Mouse (Mus musculus): ENCODE results near the gene Frrs1. TPM values are rescaled to one million over a fixed set of nuclear protein-coding genes. Genes with fewer than 3 reads are reported as not detected.

The Frrs1 gene
- polyA plus RNA-seq, 1 experiment from 2014 or later, result 21.9 TPM

- H3K4me1 ChIP-seq (ENCODE audit: control insufficient read depth, insufficient read depth, low read length), result peaks cover 3% of the 10 kb centered on the region
- 85% methylated on average over 8 of the region's 8 CpGs for WGBS
- no peak overlapping the region for H3K4me3 ChIP-seq (ENCODE audit: low read length)
- H3K9ac ChIP-seq (ENCODE audit: low read length), result no peak overlapping the region
- no peak overlapping the region for H3K4me2 ChIP-seq (ENCODE audit: low read depth, low read length)
- ATAC-seq (replicated peaks; ENCODE audit: extremely low read depth, insufficient read depth, low FRiP score), result no peak
- H3K9me3 ChIP-seq (replicated peaks; ENCODE audit: control insufficient read depth, low read length), result no peaks in the 10 kb centered on the region
- no peak overlapping the region for H3K27ac ChIP-seq (ENCODE audit: low read length)
- H3K27me3 ChIP-seq (ENCODE audit: control insufficient read depth, insufficient read depth, low read length), result no peaks in the 10 kb centered on the region
- H3K36me3 ChIP-seq (ENCODE audit: control insufficient read depth, insufficient read depth), result peaks cover 7% of the 10 kb centered on the region; the same call in 1 of the 2 replicates
Observed at GRCm38 (mm10) chr3:116884941-116885340, 25.7 kb downstream of the Frrs1 start.

- Histone ChIP-seq H3K27ac (ENCODE audit: low read length) (no peak overlapping the region), H3K9ac (ENCODE audit: low read length) (no peak overlapping the region), H3K4me1 (ENCODE audit: control insufficient read depth, insufficient read depth, low read length) (no peaks in the 10 kb centered on the region), H3K27me3 (ENCODE audit: control insufficient read depth, insufficient read depth, low read length) (no peaks in the 10 kb centered on the region), H3K4me2 (ENCODE audit: low read depth, low read length) (no peak overlapping the region), H3K4me3 (ENCODE audit: low read length) (no peak overlapping the region), H3K9me3 (replicated peaks; ENCODE audit: control insufficient read depth, low read length) (no peaks in the 10 kb centered on the region), H3K36me3 (ENCODE audit: control insufficient read depth, insufficient read depth) (peaks cover 7% of the 10 kb centered on the region; the same call in 1 of the 2 replicates)
- 73% methylated on average over 7 of the region's 7 CpGs for WGBS
- no peak; the same call in 1 of the 2 replicates for ATAC-seq (replicated peaks; ENCODE audit: extremely low read depth, insufficient read depth, low FRiP score)
Observed at GRCm38 (mm10) chr3:116889358-116889757, 30.1 kb downstream of the Frrs1 start.

GRCm38 (mm10) chr3:116890576-116890975, 31.3 kb downstream of the Frrs1 start:
- Histone ChIP-seq H3K36me3 (ENCODE audit: control insufficient read depth, insufficient read depth) (peaks cover 2% of the 10 kb centered on the region; the same call in 1 of the 2 replicates), H3K9ac (ENCODE audit: low read length) (no peak overlapping the region), H3K4me2 (ENCODE audit: low read depth, low read length) (no peak overlapping the region), H3K27me3 (ENCODE audit: control insufficient read depth, insufficient read depth, low read length) (no peaks in the 10 kb centered on the region), H3K4me3 (ENCODE audit: low read length) (no peak overlapping the region), H3K27ac (ENCODE audit: low read length) (no peak overlapping the region), H3K4me1 (ENCODE audit: control insufficient read depth, insufficient read depth, low read length) (no peaks in the 10 kb centered on the region), H3K9me3 (replicated peaks; ENCODE audit: control insufficient read depth, low read length) (no peaks in the 10 kb centered on the region)
- no peak for ATAC-seq (replicated peaks; ENCODE audit: extremely low read depth, insufficient read depth, low FRiP score)
- 96% methylated on average over 4 of the region's 4 CpGs for WGBS

- ATAC-seq (replicated peaks; ENCODE audit: extremely low read depth, insufficient read depth, low FRiP score), result no peak
- Histone ChIP-seq H3K27me3 (ENCODE audit: control insufficient read depth, insufficient read depth, low read length) (no peaks in the 10 kb centered on the region), H3K4me3 (ENCODE audit: low read length) (no peak overlapping the region), H3K4me1 (ENCODE audit: control insufficient read depth, insufficient read depth, low read length) (no peaks in the 10 kb centered on the region), H3K36me3 (ENCODE audit: control insufficient read depth, insufficient read depth) (no peaks in the 10 kb centered on the region; the same call in 1 of the 2 replicates), H3K27ac (ENCODE audit: low read length) (no peak overlapping the region), H3K4me2 (ENCODE audit: low read depth, low read length) (no peak overlapping the region), H3K9me3 (replicated peaks; ENCODE audit: control insufficient read depth, low read length) (no peaks in the 10 kb centered on the region), H3K9ac (ENCODE audit: low read length) (no peak overlapping the region)
- WGBS, result 90% methylated on average over 17 of the region's 17 CpGs
Observed at GRCm38 (mm10) chr3:116891436-116892205, 32.4 kb downstream of the Frrs1 start.

GRCm38 (mm10) chr3:116892206-116892563, 32.9 kb downstream of the Frrs1 start:
- Histone ChIP-seq H3K27me3 (ENCODE audit: control insufficient read depth, insufficient read depth, low read length) (no peaks in the 10 kb centered on the region), H3K9ac (ENCODE audit: low read length) (no peak overlapping the region), H3K4me3 (ENCODE audit: low read length) (no peak overlapping the region), H3K36me3 (ENCODE audit: control insufficient read depth, insufficient read depth) (no peaks in the 10 kb centered on the region; the same call in 1 of the 2 replicates), H3K9me3 (replicated peaks; ENCODE audit: control insufficient read depth, low read length) (no peaks in the 10 kb centered on the region), H3K27ac (ENCODE audit: low read length) (no peak overlapping the region), H3K4me1 (ENCODE audit: control insufficient read depth, insufficient read depth, low read length) (no peaks in the 10 kb centered on the region), H3K4me2 (ENCODE audit: low read depth, low read length) (no peak overlapping the region)
- ATAC-seq (replicated peaks; ENCODE audit: extremely low read depth, insufficient read depth, low FRiP score), result no peak
- WGBS, result 94% methylated on average over 6 of the region's 6 CpGs

GRCm38 (mm10) chr3:116892872-116893271, 33.6 kb downstream of the Frrs1 start:
- 77% methylated on average over 9 of the region's 9 CpGs for WGBS
- no peak overlapping the region for H3K27ac ChIP-seq (ENCODE audit: low read length)
- H3K36me3 ChIP-seq (ENCODE audit: control insufficient read depth, insufficient read depth), result no peaks in the 10 kb centered on the region; the same call in 1 of the 2 replicates
- no peak for ATAC-seq (replicated peaks; ENCODE audit: extremely low read depth, insufficient read depth, low FRiP score)
- H3K4me2 ChIP-seq (ENCODE audit: low read depth, low read length), result no peak overlapping the region
- no peaks in the 10 kb centered on the region for H3K27me3 ChIP-seq (ENCODE audit: control insufficient read depth, insufficient read depth, low read length)
- H3K9me3 ChIP-seq (replicated peaks; ENCODE audit: control insufficient read depth, low read length), result no peaks in the 10 kb centered on the region
- no peaks in the 10 kb centered on the region for H3K4me1 ChIP-seq (ENCODE audit: control insufficient read depth, insufficient read depth, low read length)
- no peak overlapping the region for H3K9ac ChIP-seq (ENCODE audit: low read length)
- H3K4me3 ChIP-seq (ENCODE audit: low read length), result no peak overlapping the region

GRCm38 (mm10) chr3:116904158-116904557, 44.9 kb downstream of the Frrs1 start:
- no peak for ATAC-seq (replicated peaks; ENCODE audit: extremely low read depth, insufficient read depth, low FRiP score)
- peaks cover 1% of the 10 kb centered on the region; the same call in 1 of the 2 replicates for H3K36me3 ChIP-seq (ENCODE audit: control insufficient read depth, insufficient read depth)
- WGBS, result 24% methylated on average over 6 of the region's 6 CpGs
- H3K27me3 ChIP-seq (ENCODE audit: control insufficient read depth, insufficient read depth, low read length), result no peaks in the 10 kb centered on the region
- no peak overlapping the region for H3K4me2 ChIP-seq (ENCODE audit: low read depth, low read length)
- H3K4me1 ChIP-seq (ENCODE audit: control insufficient read depth, insufficient read depth, low read length), result no peaks in the 10 kb centered on the region
- H3K9me3 ChIP-seq (replicated peaks; ENCODE audit: control insufficient read depth, low read length), result no peaks in the 10 kb centered on the region
- no peak overlapping the region for H3K9ac ChIP-seq (ENCODE audit: low read length)
- H3K4me3 ChIP-seq (ENCODE audit: low read length), result no peak overlapping the region
- H3K27ac ChIP-seq (ENCODE audit: low read length), result no peak overlapping the region

GRCm38 (mm10) chr3:116905898-116906297, 46.6 kb downstream of the Frrs1 start:
- whole genome bisulfite sequencing, result 73% methylated on average over 16 of the region's 16 CpGs
- Histone ChIP-seq H3K9ac (ENCODE audit: low read length) (no peak overlapping the region), H3K27me3 (ENCODE audit: control insufficient read depth, insufficient read depth, low read length) (no peaks in the 10 kb centered on the region), H3K4me3 (ENCODE audit: low read length) (no peak overlapping the region), H3K36me3 (ENCODE audit: control insufficient read depth, insufficient read depth) (no peaks in the 10 kb centered on the region), H3K27ac (ENCODE audit: low read length) (no peak overlapping the region), H3K9me3 (replicated peaks; ENCODE audit: control insufficient read depth, low read length) (no peaks in the 10 kb centered on the region), H3K4me2 (ENCODE audit: low read depth, low read length) (no peak overlapping the region), H3K4me1 (ENCODE audit: control insufficient read depth, insufficient read depth, low read length) (no peaks in the 10 kb centered on the region)
- peak; percentile 52; the same call in 1 of the 2 replicates for ATAC-seq (replicated peaks; ENCODE audit: extremely low read depth, insufficient read depth, low FRiP score)

- Histone ChIP-seq H3K9me3 (replicated peaks; ENCODE audit: control insufficient read depth, low read length) (no peaks in the 10 kb centered on the region), H3K27me3 (ENCODE audit: control insufficient read depth, insufficient read depth, low read length) (no peaks in the 10 kb centered on the region), H3K36me3 (ENCODE audit: control insufficient read depth, insufficient read depth) (no peaks in the 10 kb centered on the region), H3K9ac (ENCODE audit: low read length) (no peak overlapping the region), H3K4me3 (ENCODE audit: low read length) (no peak overlapping the region), H3K4me1 (ENCODE audit: control insufficient read depth, insufficient read depth, low read length) (no peaks in the 10 kb centered on the region), H3K27ac (ENCODE audit: low read length) (no peak overlapping the region), H3K4me2 (ENCODE audit: low read depth, low read length) (no peak overlapping the region)
- WGBS, result 79% methylated on average over 9 of the region's 9 CpGs
- ATAC-seq (replicated peaks; ENCODE audit: extremely low read depth, insufficient read depth, low FRiP score), result no peak
Observed at GRCm38 (mm10) chr3:116906596-116906995, 47.3 kb downstream of the Frrs1 start.
